Mouse (Mus musculus) MEL-GATA-1-ER (cell line): Measurements from ENCODE around the gene Lmo7.

ENCODE experiments used
- DNase-seq: peaks from one replicate; pipeline ENCODE4 v3.0.0-alpha.2; 2012; ENCODE audit warnings: low read depth; ENCODE audit errors: extremely low read depth

Lmo7 gene

GRCm38 (mm10) chr14:101872846-101873245 lies 143.1 kb downstream of the Lmo7 start:
- DNase-seq: no peak

- DNase-seq: no peak
Observed at GRCm38 (mm10) chr14:101878346-101879049, 148.7 kb downstream of the Lmo7 start.

- no peak for DNase-seq
Observed at GRCm38 (mm10) chr14:101879050-101879694, 149.4 kb downstream of the Lmo7 start.

DNA sequence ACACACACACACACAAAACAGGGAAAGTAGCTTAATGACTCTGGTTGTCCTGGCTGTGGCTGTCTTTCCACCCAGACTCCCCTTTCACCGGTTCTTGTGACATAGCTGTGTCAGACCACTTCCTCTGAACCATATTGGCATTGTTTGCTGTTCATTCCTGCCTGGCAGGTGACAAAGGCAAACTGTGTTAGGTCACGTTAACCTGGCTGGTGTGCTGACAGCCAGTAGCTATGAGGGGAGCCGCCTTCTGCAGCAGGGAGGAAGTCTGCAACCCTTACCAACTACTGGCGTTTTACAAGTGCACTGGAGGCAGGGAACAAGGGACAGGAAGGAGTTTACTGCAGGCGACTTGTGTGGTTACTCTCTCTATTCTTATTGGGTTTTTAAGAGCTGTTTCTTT lies 153.2 kb downstream of the Lmo7 start:
- DNase-seq: no peak

- no peak for DNase-seq
Observed at GRCm38 (mm10) chr14:101883787-101884186, 154.0 kb downstream of the Lmo7 start.

DNA sequence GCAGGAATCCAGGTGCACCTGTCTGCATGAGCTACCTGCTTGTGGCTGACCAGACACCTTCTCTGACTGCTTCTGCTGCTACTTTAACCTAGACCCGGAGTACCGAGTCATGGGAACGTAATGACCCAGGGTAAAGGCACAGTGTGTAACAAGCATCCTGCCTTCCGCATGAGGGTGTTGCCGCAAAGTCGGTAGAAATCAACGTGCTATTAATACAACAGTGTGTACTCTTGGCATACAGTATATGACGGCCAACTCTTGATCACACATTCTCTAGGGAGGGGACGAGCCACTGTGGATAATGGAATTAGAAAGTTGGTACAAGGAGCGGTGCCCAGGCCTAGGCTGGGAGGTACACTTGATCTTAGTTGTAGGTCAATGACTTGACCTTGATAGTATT lies 156.6 kb downstream of the Lmo7 start:
- no peak for DNase-seq

- DNase-seq: no peak
Observed at GRCm38 (mm10) chr14:101891903-101892448, 162.2 kb downstream of the Lmo7 start.

DNA sequence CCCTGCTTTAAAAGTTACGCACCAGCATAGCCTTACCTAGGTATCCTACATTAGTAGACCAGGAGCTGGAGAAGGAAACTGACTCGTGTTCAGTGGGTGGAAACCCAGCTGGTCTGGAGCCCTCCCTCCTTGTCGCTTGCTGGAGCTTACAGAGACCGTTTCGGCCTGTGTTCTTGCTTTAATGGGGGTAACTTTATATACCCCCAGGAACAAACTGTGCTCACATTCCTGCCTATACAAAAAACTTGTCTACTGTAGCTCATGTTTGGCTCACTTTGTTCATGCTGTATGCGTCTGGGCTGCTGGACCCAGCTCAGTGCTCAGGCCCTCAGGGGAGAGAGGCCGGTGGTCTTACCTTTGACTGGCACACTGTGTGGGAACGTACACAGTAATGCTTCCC lies 162.7 kb downstream of the Lmo7 start:
- no peak for DNase-seq

DNA sequence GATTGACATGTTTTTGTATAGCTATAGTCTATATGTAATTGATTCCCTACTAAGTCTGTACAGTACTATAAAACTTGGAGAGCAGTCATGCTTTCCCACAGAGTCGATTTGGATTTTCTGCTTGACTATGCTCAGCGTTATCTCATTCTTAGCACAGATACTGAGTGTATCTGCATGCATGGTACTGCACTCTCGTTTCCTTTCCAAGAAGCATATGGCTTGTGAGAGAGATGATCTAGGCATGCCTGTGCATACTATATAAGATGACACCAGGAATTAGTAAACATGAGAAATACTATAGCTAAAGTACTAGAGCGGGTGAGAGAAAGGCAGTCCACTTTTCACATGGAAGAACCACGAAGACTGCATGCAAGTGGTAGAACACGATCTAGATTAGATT lies 163.5 kb downstream of the Lmo7 start:
- no peak for DNase-seq

GRCm38 (mm10) chr14:101898250-101898649 lies 168.5 kb downstream of the Lmo7 start:
- DNase-seq: no peak

- DNase-seq: no peak
Observed at GRCm38 (mm10) chr14:101901496-101901895, 171.7 kb downstream of the Lmo7 start.

- DNase-seq: no peak
Observed at GRCm38 (mm10) chr14:101901976-101902375, 172.2 kb downstream of the Lmo7 start.

GRCm38 (mm10) chr14:101903722-101904121 lies 174.0 kb downstream of the Lmo7 start:
- DNase-seq: no peak

- no peak for DNase-seq
Observed at GRCm38 (mm10) chr14:101911983-101912382, 182.2 kb downstream of the Lmo7 start.

DNA sequence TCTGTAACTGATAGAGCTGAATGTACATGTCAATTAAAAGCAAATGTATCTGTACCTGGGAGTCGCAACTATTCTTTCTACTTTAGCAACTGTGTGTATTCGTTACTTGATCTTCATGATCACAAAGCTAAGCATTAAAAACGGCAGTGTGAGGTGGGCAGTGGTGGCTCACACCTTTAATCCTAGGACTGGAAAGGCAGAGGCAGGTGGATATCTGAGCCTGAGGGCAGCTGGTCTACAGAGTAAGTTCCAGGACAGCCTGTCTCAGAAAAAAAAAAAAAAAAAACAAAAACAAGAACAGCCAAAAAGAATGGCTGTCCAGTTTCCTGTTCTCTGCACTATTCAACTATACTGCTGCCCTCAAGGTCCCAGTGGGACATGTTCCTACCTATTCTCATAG lies 182.6 kb downstream of the Lmo7 start:
- no peak for DNase-seq

GRCm38 (mm10) chr14:101914321-101914720 lies 184.6 kb downstream of the Lmo7 start:
- DNase-seq: no peak

GRCm38 (mm10) chr14:101915867-101916266 lies 186.1 kb downstream of the Lmo7 start:
- DNase-seq: no peak

GRCm38 (mm10) chr14:101918471-101918870 lies 188.7 kb downstream of the Lmo7 start:
- no peak for DNase-seq

DNA sequence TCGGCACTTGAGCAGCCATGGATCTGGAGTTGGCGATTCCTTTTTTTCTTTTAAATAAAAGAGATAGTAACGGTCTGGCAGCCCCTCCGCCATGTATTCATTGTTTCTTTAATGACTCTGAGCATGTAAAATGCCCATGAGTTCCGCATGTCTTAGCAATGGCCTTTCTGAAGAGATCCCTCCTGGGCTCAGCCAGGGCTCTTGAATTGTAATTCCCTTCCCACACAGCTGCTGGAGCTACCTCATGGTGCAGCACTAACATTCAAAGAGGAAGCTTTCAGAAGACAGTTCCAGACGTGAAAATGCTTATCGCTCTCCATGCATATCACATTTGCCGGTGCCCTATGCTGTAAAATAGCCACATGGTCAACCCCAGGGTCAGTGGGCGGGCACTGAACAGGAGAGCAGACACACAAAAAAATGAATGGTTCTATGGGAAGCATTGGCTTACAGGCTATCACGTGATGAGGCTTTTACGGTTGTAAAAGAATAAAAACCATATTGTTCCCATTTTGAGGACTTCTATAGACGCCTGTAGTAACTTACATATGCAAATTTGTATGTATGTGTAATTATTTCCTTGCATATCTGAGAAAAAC lies 198.0 kb downstream of the Lmo7 start:
- no peak for DNase-seq

GRCm38 (mm10) chr14:101930576-101931447 lies 201.1 kb downstream of the Lmo7 start:
- no peak for DNase-seq

- no peak for DNase-seq
Observed at GRCm38 (mm10) chr14:101931448-101931750, 201.6 kb downstream of the Lmo7 start.

DNA sequence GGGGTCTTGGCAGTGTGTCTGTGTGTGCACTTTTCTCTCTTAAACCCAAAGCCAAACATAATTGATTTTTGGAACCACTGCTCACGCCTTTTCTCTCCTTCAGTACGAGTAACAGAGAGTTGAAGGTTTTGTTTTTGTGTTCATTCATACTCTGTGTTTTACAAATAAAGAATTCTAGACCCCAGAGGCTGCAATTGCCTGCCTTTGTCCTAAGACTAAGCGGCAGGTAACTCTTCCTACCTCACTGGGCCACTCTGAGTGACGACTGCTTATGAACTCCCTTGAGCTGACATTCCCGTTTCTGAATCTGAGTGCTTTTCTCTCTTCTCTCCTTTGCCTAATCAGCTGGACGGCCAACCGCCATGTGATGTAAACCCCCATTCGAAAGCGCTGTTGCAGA lies 203.8 kb downstream of the Lmo7 start:
- DNase-seq: no peak
